Mouse (Mus musculus) heart, embryonic 15.5 days (tissue): Measurements from ENCODE around the gene 4930568D16Rik. TPM values are rescaled to one million over a fixed set of nuclear protein-coding genes. Genes with fewer than 3 reads are reported as not detected.
A peak's percentile ranks its signal among the peaks of the same experiment; 100 is the strongest.

Experiments
- ATAC-seq: fragments of 200-750 bp; cut with Nextera tagmentation; replicated peaks from 2 replicates; pipeline ENCODE4 v1.8.0; 2017; ENCODE audit warnings: low read depth, moderate TSS enrichment; ENCODE audit not compliant: insufficient number of reproducible peaks, insufficient read depth, low FRiP score
- H3K27ac ChIP-seq: fragments of 300-500 bp; sonication (generic); 2 replicates; pipeline ENCODE4 v1.5.1; 2015; ENCODE audit warnings: mild to moderate bottlenecking, inconsistent platforms
- H3K27me3 ChIP-seq: fragments of 300-500 bp; sonication (generic); 2 replicates; pipeline ENCODE4 v1.6.1; 2015; ENCODE audit warnings: inconsistent platforms
- H3K36me3 ChIP-seq: fragments of 300-500 bp; sonication (generic); 2 replicates; pipeline ENCODE4 v1.6.1; 2015; ENCODE audit warnings: mild to moderate bottlenecking, inconsistent platforms
- H3K4me1 ChIP-seq: fragments of 300-500 bp; sonication (generic); replicated peaks from 2 replicates; pipeline ENCODE4 v1.6.1; 2015; ENCODE audit warnings: inconsistent platforms
- H3K4me2 ChIP-seq: fragments of 300-500 bp; sonication (generic); 2 replicates; pipeline ENCODE4 v1.6.1; 2015; ENCODE audit warnings: inconsistent platforms, mild to moderate bottlenecking, moderate library complexity
- H3K4me3 ChIP-seq: fragments of 300-500 bp; sonication (generic); 2 replicates; pipeline ENCODE4 v1.5.1; 2015; ENCODE audit warnings: mild to moderate bottlenecking, inconsistent platforms
- H3K9ac ChIP-seq: fragments of 300-500 bp; sonication (generic); 2 replicates; pipeline ENCODE4 v1.6.1; 2015; ENCODE audit warnings: mild to moderate bottlenecking, inconsistent platforms
- H3K9me3 ChIP-seq: fragments of 300-500 bp; sonication (generic); replicated peaks from 2 replicates; pipeline ENCODE4 v1.6.1; 2016; ENCODE audit warnings: inconsistent platforms
- WGBS: fragments of 180-500 bp; shearing (Covaris S2); methylation state at CpG from one replicate; pipeline ENCODE4 v1.1.7; 2015; ENCODE audit warnings: mixed read lengths; 5-methylcytosine and 5-hydroxymethylcytosine counted together
- polyA plus RNA-seq: library from polyadenylated mRNA; unstranded; fragments of >200 nt; fragmentation: Nextera tagmentation; extraction: Ambion mirVana; gene quantifications from 2 replicates; pipeline ENCODE4 v1.2.1, GENCODE M21; 2015

Gene 4930568D16Rik
- polyA plus RNA-seq, 1 experiment from 2014 or later, result not detected

DNA sequence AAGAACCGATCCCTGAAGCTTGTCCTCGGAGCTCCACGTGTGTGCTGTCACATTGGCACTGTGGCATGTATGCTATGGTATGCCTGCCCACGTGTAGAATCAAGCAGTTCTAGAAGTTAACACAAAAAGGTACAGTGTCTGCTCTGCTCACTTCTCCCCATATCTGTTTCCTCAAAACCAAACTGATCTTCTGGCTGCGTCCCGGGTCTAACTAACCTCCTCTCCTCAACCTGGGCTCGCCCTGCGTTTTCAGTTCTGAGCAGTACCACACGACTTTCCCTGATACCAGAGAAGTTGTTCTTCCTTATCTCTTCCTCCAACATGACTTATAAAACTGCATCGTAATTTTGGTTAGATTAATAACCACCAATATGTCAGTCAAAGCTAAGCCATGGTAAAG lies 39.9 kb downstream of the 4930568D16Rik start:
- Histone ChIP-seq H3K4me2 (0 out of 2 replicates have a peak overlapping the region, but pooled peaks have one; percentile 6), H3K27ac (no peak overlapping the region), H3K27me3 (no peaks in the 10 kb centered on the region), H3K36me3 (no peaks in the 10 kb centered on the region), H3K4me3 (no peak overlapping the region), H3K9ac (no peak overlapping the region), H3K9me3 (no peaks in the 10 kb centered on the region), H3K4me1 (peaks cover 21% of the 10 kb centered on the region)
- ATAC-seq, result no peak
- 54% methylated on average over 10 of the region's 10 CpGs for WGBS

DNA sequence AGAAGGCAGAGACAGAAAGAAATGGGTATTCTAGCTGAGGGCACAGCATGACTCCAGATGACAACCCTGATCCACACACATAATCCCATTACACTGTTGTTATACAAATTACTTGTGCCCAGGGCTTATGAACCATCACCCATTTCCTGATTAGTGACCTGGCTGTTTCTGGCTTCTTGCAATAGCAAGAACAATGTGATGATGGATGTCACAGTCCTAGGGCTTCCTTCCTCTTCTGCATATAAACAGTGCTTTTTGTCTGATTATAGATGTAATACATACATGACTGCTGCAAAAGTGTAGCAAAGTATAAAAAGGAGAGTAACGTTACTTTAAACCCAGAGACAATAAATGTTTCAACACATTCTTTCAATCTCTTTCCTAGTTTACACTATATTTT lies 40.6 kb downstream of the 4930568D16Rik start:
- Histone ChIP-seq H3K9ac (no peak overlapping the region), H3K4me1 (peaks cover 28% of the 10 kb centered on the region), H3K27ac (no peak overlapping the region), H3K27me3 (no peaks in the 10 kb centered on the region), H3K36me3 (no peaks in the 10 kb centered on the region), H3K4me3 (no peak overlapping the region), H3K9me3 (no peaks in the 10 kb centered on the region), H3K4me2 (no peak overlapping the region)
- WGBS, result 70% methylated on average over 1 of the region's 1 CpGs
- no peak for ATAC-seq

DNA sequence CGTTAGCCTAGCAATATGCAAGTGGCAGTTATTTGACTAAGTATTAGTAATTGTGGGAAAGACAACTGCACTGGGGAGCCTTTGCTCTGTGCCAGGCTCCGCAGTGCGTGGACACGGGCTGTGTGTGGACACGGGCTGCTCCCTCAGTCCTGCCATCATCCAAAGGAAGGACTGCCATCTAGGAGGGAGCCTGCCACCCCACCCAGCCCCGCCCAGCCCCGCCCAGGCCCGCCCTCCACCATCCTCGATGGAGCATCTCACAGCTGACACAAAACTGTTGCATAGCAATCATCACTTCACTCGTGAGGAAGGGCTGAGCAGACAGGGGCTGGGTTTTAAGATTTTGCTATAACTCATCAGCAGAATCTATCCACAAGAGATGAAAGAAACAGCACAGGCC lies 41.6 kb downstream of the 4930568D16Rik start:
- no peak for ATAC-seq

DNA sequence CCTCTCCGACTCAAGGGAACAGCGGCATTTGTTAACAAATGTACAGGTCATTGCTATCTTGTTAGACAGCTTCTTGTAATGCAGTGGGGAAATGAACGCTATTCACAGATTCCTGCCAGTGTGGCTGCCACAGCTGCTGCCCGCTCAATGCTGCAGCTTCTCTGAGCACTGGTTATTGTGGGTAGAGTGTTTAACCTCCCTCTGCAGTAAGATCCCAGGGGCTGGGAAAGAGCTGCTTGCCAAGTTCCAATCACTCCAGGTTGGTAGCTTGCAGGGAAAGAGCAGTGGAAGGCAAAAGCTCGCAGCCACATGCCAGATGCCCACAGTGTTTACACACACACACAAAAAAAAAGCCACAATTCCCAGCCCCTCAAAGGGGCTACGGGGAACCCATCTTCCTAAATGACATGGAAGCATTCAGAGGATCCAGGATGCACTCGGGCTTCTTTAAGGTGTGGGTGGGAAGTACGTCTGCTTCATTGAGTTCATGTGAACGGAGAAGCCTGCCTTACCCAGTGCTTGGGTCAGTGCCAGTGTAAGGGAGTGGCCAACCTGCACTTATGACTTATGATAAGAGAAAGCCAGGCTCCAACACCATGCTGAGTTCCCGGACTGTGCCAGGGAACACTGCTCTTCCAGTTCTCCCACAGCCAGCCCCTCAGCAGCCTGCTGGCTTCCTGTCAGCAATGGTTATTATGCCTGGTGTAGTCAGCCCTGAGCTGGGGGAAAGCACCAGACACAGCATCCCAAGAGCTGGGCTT lies 44.9 kb downstream of the 4930568D16Rik start:
- Histone ChIP-seq H3K9ac (no peak overlapping the region), H3K36me3 (peaks cover 18% of the 10 kb centered on the region), H3K9me3 (no peaks in the 10 kb centered on the region), H3K4me3 (no peak overlapping the region), H3K27me3 (no peaks in the 10 kb centered on the region), H3K4me1 (peaks cover 41% of the 10 kb centered on the region), H3K27ac (peak overlapping the region; percentile 83), H3K4me2 (peak overlapping the region; percentile 38)
- peak; percentile 89 for ATAC-seq
- 31% methylated on average over 10 of the region's 10 CpGs for WGBS

More for the DNA sequence above, 41.6 kb downstream of the 4930568D16Rik start:
- H3K4me1 ChIP-seq, result peaks cover 35% of the 10 kb centered on the region
- H3K36me3 ChIP-seq, result peaks cover 4% of the 10 kb centered on the region
- no peak overlapping the region for H3K27ac ChIP-seq
- WGBS, result 71% methylated on average over 10 of the region's 10 CpGs
- no peak overlapping the region for H3K9ac ChIP-seq
- H3K9me3 ChIP-seq, result no peaks in the 10 kb centered on the region
- H3K27me3 ChIP-seq, result no peaks in the 10 kb centered on the region
- no peak overlapping the region for H3K4me3 ChIP-seq
- H3K4me2 ChIP-seq, result no peak overlapping the region

DNA sequence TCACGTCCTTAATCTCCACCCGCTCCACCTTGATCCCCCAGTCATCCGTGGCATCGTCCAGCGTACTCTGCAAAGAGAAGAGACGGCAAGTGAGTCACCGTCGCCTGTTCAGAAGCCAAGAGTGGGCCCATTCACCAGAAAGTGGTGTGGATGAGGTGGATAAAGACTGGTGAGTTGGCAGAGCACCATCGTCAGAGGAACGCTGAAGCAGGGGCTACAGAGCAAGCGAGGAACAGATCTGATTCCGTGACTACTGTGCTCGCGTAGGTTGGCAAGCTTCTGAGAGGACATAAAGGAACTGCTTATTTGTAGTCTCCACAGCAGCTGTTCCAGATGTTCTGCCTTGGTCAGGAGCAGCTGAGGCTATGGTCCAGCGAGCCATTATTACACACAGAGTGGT lies 47.1 kb downstream of the 4930568D16Rik start:
- no peak overlapping the region for H3K27ac ChIP-seq
- no peak for ATAC-seq
- peaks cover 21% of the 10 kb centered on the region for H3K36me3 ChIP-seq
- H3K9ac ChIP-seq, result no peak overlapping the region
- 91% methylated on average over 15 of the region's 15 CpGs for WGBS
- no peak overlapping the region for H3K4me3 ChIP-seq
- H3K27me3 ChIP-seq, result no peaks in the 10 kb centered on the region
- no peak overlapping the region for H3K4me2 ChIP-seq
- H3K4me1 ChIP-seq, result peaks cover 43% of the 10 kb centered on the region
- no peaks in the 10 kb centered on the region for H3K9me3 ChIP-seq

DNA sequence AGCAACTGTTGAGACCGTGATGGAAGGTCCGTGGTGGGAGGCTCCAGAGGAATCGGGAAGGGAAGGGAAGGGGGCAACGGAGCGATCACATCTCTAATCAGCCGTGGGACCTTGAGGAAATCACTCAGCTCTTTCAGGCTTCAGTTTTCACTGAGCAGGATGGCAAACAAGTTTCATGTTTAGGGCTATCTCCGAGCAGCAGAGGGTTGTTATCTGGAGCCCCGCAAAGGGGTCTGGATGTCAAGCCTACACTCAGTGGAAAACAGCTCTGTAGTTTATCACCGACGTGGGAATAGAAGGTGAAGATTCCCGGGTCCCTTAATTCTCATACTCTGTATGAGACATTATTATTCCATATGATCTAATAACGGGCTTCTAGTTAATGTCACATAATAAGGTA lies 49.1 kb downstream of the 4930568D16Rik start:
- Histone ChIP-seq H3K4me3 (no peak overlapping the region), H3K27me3 (no peaks in the 10 kb centered on the region), H3K4me2 (no peak overlapping the region), H3K4me1 (peaks cover 36% of the 10 kb centered on the region), H3K9me3 (no peaks in the 10 kb centered on the region), H3K36me3 (peaks cover 21% of the 10 kb centered on the region), H3K9ac (no peak overlapping the region), H3K27ac (no peak overlapping the region)
- ATAC-seq, result no peak
- WGBS, result 46% methylated on average over 12 of the region's 12 CpGs

DNA sequence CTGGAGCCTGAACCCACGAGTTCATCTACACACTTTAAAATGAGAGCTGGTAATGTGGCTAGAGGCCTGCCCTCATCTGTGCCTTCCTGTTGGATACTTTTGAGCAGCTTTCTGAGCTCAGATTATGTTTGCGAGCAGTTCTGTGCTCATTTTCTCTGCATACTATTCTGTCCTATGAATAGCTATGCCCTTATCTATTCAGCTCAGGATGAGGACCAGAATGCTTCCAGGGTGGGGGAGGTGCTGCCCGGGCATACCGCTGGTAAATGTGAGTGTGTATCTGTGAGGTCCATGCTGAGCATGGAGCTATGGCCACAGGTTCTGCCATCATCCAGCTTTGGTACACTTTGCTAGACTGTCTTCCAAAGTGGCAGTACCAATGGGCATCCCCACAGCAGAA lies 49.9 kb downstream of the 4930568D16Rik start:
- Histone ChIP-seq H3K27me3 (no peaks in the 10 kb centered on the region), H3K4me2 (peak overlapping the region; percentile 22; the same call in 1 of the 2 replicates), H3K9ac (no peak overlapping the region), H3K4me3 (no peak overlapping the region), H3K4me1 (peaks cover 28% of the 10 kb centered on the region), H3K9me3 (no peaks in the 10 kb centered on the region), H3K27ac (peak overlapping the region; percentile 42), H3K36me3 (peaks cover 21% of the 10 kb centered on the region)
- WGBS, result 40% methylated on average over 4 of the region's 4 CpGs
- ATAC-seq, result 0 out of 2 replicates have a peak, but pooled peaks have one; percentile 33

DNA sequence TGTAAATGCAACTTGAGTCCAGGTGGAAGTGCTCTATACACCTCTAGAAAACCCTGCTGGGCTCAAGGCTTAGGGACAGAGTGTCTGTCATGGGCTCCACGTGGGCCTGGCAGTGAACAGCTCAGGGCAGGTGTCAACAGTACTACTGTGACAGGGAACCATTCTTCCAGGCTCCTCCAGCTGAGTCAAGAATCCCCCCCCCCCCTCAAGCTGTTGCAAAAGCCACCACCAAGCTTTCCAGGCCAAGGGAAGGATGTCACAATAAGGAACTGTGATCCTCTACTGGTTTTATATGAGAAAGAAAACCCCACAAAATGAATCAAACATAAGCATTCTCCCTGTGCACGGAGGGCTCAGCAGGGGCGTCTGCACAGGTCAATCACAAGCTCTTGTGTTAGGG lies 53.2 kb downstream of the 4930568D16Rik start:
- Histone ChIP-seq H3K27ac (no peak overlapping the region), H3K9me3 (no peaks in the 10 kb centered on the region), H3K4me3 (no peak overlapping the region), H3K27me3 (no peaks in the 10 kb centered on the region), H3K9ac (no peak overlapping the region), H3K4me1 (peaks cover 15% of the 10 kb centered on the region), H3K4me2 (no peak overlapping the region), H3K36me3 (peaks cover 9% of the 10 kb centered on the region; the same call in 1 of the 2 replicates)
- no peak for ATAC-seq
- 61% methylated on average over 3 of the region's 3 CpGs for WGBS

DNA sequence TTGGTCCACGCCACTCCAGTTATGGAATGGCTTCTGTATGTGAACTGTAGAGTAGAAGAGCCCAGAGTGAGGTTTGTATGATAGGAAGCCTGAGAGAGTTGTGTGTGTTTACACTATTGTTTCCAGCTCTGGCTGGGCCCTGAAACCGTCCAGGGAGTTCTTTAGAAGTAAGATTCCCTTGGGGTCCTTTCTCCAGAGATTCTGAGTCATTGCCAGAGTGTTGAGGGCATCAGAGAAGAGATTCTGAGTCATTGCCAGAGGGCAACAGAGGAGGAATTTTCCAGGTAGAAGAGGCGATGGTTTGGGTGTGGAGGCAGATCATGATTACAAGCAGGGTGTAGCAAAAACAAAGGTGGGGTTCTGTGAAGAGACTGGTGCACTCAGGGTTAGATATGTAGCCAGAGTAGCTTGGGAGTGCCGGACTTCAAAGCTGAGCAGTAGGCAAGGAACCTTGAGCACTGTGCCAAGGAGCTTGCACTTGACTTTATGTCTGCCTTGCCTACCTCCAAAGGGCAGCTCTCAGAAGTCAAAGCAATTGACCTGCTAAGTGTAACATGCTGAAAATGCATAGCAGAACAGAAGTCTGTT lies 57.5 kb downstream of the 4930568D16Rik start:
- H3K36me3 ChIP-seq, result peaks cover 21% of the 10 kb centered on the region; the same call in 1 of the 2 replicates
- WGBS, result 86% methylated on average over 4 of the region's 4 CpGs

DNA sequence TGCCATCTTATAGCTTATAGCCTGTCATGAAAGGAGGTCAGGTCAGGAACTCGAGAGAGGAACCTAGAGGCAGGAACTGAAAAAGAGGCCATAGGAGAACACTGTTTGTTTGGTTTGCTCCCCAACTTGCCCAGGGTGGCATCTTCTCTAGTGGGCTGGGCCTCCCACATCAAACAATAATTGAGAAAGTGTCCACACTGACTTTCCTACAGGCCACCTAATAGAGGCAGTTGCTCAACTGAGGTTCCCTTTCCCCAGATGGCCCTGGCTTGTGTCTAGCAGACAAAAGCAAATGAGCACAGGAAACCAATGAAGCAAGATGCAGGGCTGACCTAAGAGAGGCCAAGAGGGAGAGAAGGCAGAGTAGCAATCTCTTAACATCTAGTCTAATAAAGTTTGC lies 59.4 kb downstream of the 4930568D16Rik start:
- WGBS, result 62% methylated on average over 1 of the region's 1 CpGs
- H3K9ac ChIP-seq, result no peak overlapping the region
- no peaks in the 10 kb centered on the region for H3K27me3 ChIP-seq
- no peaks in the 10 kb centered on the region for H3K4me1 ChIP-seq
- H3K27ac ChIP-seq, result no peak overlapping the region
- ATAC-seq, result no peak
- no peaks in the 10 kb centered on the region for H3K9me3 ChIP-seq
- H3K4me3 ChIP-seq, result no peak overlapping the region
- H3K36me3 ChIP-seq, result peaks cover 37% of the 10 kb centered on the region
- H3K4me2 ChIP-seq, result no peak overlapping the region

More for the DNA sequence above, 57.5 kb downstream of the 4930568D16Rik start:
- no peak for ATAC-seq
- Histone ChIP-seq H3K9me3 (no peaks in the 10 kb centered on the region), H3K27ac (no peak overlapping the region), H3K9ac (no peak overlapping the region), H3K4me2 (no peak overlapping the region), H3K4me3 (no peak overlapping the region), H3K27me3 (no peaks in the 10 kb centered on the region), H3K4me1 (no peaks in the 10 kb centered on the region)
